Mouse (Mus musculus): ENCODE data around the gene Trim52. TPM values are rescaled to one million over a fixed set of nuclear protein-coding genes. Genes with fewer than 3 reads are reported as not detected.
"Not testable (repeated sequence)": the region's sequence is repeated elsewhere in the genome, so short reads cannot be mapped to it uniquely, and the experiment has no call there.

Trim52 gene
- polyA plus RNA-seq, 1 experiment from 2014 or later: not detected

DNA sequence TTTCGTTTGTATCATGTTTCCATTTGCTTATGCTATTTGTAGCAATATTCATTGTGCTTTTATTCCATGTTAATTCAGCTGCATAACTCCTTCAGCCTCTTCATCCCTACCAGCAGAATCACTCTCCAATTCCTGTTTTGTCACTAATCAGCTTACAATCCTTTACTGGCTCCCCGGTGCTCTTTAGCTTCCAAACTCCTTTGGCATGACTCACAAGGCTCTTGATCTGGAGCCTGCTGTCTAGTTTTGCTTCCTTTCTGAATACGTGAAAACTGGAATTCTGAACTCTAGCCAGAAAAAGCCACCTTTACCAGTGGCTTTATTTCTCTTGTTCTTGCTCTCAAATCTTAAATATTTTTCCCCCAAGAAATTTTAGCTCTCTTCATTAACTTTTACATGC lies 56.3 kb downstream of the Trim52 start:
- WGBS: 54% methylated on average over 3 of the region's 3 CpGs
- no peak for ATAC-seq

DNA sequence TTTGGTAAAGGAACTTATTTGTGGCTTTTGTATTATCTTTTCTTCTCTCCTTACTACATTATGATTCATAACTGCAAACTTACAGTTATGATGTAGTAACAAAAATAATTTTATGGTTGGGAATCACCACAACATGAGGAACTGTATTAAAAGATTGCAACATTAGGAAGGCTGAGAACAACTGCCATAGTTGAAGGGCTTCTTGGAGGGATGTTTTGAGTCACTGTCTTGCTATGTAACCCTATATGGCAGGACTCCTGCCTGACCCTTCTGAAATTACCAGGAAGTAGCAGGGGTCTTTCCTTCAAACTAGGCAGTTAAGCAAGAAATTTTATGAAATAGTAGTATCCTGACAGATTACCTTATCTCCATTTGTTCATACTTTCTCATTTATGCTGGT lies 57.2 kb downstream of the Trim52 start:
- Histone ChIP-seq H3K4me2 (replicated peaks; ENCODE audit: low read depth) (no peak overlapping the region), H3K27me3 (replicated peaks; ENCODE audit: control insufficient read depth, insufficient read depth, low read length) (no peaks in the 10 kb centered on the region), H3K9ac (ENCODE audit: low read depth, low read length) (no peak overlapping the region), H3K4me1 (replicated peaks; ENCODE audit: control insufficient read depth, insufficient read depth, low read length) (no peaks in the 10 kb centered on the region), H3K4me3 (ENCODE audit: low read depth, low read length) (no peak overlapping the region), H3K27ac (ENCODE audit: low read depth, low read length) (no peak overlapping the region), H3K36me3 (ENCODE audit: control insufficient read depth, insufficient read depth) (no peaks in the 10 kb centered on the region), H3K9me3 (ENCODE audit: control insufficient read depth) (no peaks in the 10 kb centered on the region)
- no peak for ATAC-seq
- TF ChIP-seq CTCF (IDR thresholded peaks at IDR 0.05; ENCODE audit: low read depth): no peak

More for the DNA sequence above, 56.3 kb downstream of the Trim52 start:
- Histone ChIP-seq H3K4me3 (ENCODE audit: low read depth, low read length) (no peak overlapping the region), H3K4me1 (replicated peaks; ENCODE audit: control insufficient read depth, insufficient read depth, low read length) (no peaks in the 10 kb centered on the region), H3K36me3 (ENCODE audit: control insufficient read depth, insufficient read depth) (no peaks in the 10 kb centered on the region), H3K9me3 (ENCODE audit: control insufficient read depth) (no peaks in the 10 kb centered on the region), H3K27me3 (replicated peaks; ENCODE audit: control insufficient read depth, insufficient read depth, low read length) (no peaks in the 10 kb centered on the region), H3K27ac (ENCODE audit: low read depth, low read length) (no peak overlapping the region), H3K9ac (ENCODE audit: low read depth, low read length) (no peak overlapping the region), H3K4me2 (replicated peaks; ENCODE audit: low read depth) (no peak overlapping the region)
- TF ChIP-seq CTCF (IDR thresholded peaks at IDR 0.05; ENCODE audit: low read depth): no peak

DNA sequence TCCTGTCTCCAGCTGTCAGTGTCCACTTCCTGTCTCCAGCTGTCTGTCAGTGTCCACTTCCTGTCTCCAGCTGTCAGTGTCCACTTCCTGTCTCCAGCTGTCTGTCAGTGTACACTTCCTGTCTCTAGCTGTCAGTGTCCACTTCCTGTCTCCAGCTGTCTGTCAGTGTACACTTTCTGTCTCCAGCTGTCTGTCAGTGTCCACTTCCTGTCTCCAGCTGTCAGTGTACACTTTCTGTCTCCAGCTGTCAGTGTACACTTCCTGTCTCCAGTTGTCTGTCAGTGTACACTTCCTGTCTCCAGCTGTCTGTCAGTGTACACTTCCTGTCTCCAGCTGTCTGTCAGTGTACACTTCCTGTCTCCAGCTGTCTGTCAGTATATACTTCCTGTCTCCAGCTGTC lies 57.9 kb downstream of the Trim52 start:
- H3K27me3 ChIP-seq (replicated peaks; ENCODE audit: control insufficient read depth, insufficient read depth, low read length); H3K9ac ChIP-seq (ENCODE audit: low read depth, low read length); H3K4me1 ChIP-seq (replicated peaks; ENCODE audit: control insufficient read depth, insufficient read depth, low read length); H3K4me2 ChIP-seq (replicated peaks; ENCODE audit: low read depth); H3K9me3 ChIP-seq (ENCODE audit: control insufficient read depth); ATAC-seq; H3K4me3 ChIP-seq (ENCODE audit: low read depth, low read length); H3K36me3 ChIP-seq (ENCODE audit: control insufficient read depth, insufficient read depth); H3K27ac ChIP-seq (ENCODE audit: low read depth, low read length): not testable (repeated sequence)

DNA sequence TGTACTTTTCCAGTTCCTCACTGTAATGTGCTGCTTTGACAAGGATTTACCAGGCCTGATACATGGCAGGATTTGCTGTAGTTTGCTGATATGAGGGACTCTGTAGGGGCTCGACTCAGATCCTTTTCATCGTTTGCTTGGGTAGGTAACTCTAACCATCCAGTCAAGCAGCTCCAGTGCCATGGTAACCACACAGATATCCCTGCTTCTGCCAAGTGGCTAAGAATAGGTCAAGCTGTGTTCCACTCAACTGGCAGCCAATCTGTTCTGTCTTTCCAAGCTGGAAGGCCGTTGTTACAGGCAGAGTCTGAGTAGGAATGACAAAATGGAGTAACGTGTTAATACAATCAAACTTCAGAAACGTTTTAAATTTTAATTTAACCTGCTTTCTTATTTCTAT lies 70.9 kb downstream of the Trim52 start:
- Histone ChIP-seq H3K4me2 (replicated peaks; ENCODE audit: low read depth) (no peak overlapping the region), H3K9ac (ENCODE audit: low read depth, low read length) (no peak overlapping the region), H3K36me3 (ENCODE audit: control insufficient read depth, insufficient read depth) (no peaks in the 10 kb centered on the region), H3K9me3 (ENCODE audit: control insufficient read depth) (no peaks in the 10 kb centered on the region), H3K4me3 (ENCODE audit: low read depth, low read length) (no peak overlapping the region), H3K27ac (ENCODE audit: low read depth, low read length) (no peak overlapping the region), H3K27me3 (replicated peaks; ENCODE audit: control insufficient read depth, insufficient read depth, low read length) (no peaks in the 10 kb centered on the region), H3K4me1 (replicated peaks; ENCODE audit: control insufficient read depth, insufficient read depth, low read length) (no peaks in the 10 kb centered on the region)
- no peak for TF ChIP-seq CTCF (IDR thresholded peaks at IDR 0.05; ENCODE audit: low read depth)
- WGBS: 77% methylated on average over 5 of the region's 5 CpGs
- ATAC-seq: no peak

DNA sequence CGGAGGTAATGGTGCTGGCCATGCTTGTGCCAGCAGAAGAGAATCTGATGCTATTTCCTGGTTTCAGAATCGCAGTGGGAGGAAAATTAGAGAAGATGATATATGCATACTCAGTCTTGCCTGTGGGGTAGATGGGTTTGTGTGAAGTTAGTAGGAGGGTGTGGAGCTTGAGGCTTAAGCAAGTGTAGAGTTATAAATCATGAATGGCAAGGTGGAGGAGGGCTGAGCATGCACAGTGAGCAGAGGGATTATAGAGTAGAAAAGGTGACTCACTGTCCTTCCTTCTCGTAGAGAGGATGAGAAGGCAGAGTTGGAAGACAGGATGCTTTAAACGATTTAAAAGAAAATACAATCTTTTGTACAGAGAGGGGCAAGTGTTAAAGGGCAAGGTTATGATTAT lies 72.2 kb downstream of the Trim52 start:
- Histone ChIP-seq H3K4me3 (ENCODE audit: low read depth, low read length) (no peak overlapping the region), H3K27me3 (replicated peaks; ENCODE audit: control insufficient read depth, insufficient read depth, low read length) (no peaks in the 10 kb centered on the region)
- no peak for ATAC-seq

DNA sequence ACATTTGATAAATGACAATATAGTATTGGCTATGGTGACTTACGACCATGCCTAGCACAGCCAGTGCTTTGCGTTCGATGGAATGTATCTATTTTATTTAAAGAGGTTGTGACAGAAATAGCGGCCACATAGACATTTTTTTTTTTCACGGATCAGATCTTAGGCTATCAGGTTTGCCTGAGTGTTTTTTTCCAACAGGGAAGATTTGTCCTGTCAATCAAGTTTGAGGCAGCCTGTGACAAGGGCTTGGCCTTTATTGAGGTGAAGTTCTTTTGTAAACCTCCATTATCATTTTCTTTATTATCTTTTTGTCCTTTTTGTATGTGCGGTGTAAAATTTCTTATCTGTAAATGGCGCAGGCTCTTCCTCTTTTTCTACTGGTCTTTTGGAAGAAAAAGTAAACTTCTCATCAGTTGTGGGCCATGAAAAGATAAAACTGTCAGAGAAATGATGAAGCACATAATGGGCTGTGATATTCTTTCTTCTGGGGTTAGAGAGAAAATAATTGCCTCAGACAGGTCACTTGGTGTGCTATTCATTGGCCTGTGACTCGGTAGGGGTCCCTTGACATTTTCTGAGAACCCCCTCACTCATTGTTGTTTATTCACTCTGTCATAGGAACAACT lies 73.2 kb downstream of the Trim52 start:
- 51% methylated on average over 8 of the region's 8 CpGs for WGBS

More for the DNA sequence above, 72.2 kb downstream of the Trim52 start:
- Histone ChIP-seq H3K9ac (ENCODE audit: low read depth, low read length) (no peak overlapping the region), H3K9me3 (ENCODE audit: control insufficient read depth) (no peaks in the 10 kb centered on the region), H3K27ac (ENCODE audit: low read depth, low read length) (no peak overlapping the region), H3K4me1 (replicated peaks; ENCODE audit: control insufficient read depth, insufficient read depth, low read length) (no peaks in the 10 kb centered on the region), H3K36me3 (ENCODE audit: control insufficient read depth, insufficient read depth) (no peaks in the 10 kb centered on the region), H3K4me2 (replicated peaks; ENCODE audit: low read depth) (no peak overlapping the region)
- TF ChIP-seq CTCF (IDR thresholded peaks at IDR 0.05; ENCODE audit: low read depth): no peak
- 68% methylated on average over 4 of the region's 4 CpGs for WGBS

DNA sequence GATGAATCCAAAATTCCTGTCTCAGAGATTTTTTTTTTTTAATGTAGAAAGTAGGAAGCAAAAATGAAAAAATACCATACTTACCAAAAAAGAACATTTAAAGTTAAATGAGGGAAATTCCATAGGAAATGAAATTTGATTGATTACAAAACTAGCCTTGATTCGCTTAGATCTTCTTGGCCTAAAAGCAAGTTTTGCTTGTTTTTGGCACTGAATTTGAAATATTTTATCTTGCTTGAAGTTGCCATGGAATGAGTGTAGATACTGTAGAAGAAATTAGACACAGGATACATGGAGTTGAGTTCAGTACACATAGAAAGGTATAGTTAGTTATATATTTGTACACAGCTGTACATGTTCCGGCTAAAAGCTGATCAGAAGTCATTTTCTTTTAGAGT lies 73.7 kb downstream of the Trim52 start:
- Histone ChIP-seq H3K9me3 (ENCODE audit: control insufficient read depth) (no peaks in the 10 kb centered on the region), H3K4me2 (replicated peaks; ENCODE audit: low read depth) (no peak overlapping the region), H3K4me3 (ENCODE audit: low read depth, low read length) (no peak overlapping the region), H3K4me1 (replicated peaks; ENCODE audit: control insufficient read depth, insufficient read depth, low read length) (no peaks in the 10 kb centered on the region), H3K27ac (ENCODE audit: low read depth, low read length) (no peak overlapping the region), H3K27me3 (replicated peaks; ENCODE audit: control insufficient read depth, insufficient read depth, low read length) (no peaks in the 10 kb centered on the region), H3K9ac (ENCODE audit: low read depth, low read length) (no peak overlapping the region), H3K36me3 (ENCODE audit: control insufficient read depth, insufficient read depth) (no peaks in the 10 kb centered on the region)
- WGBS: 86% methylated on average over 2 of the region's 2 CpGs
- TF ChIP-seq CTCF (IDR thresholded peaks at IDR 0.05; ENCODE audit: low read depth): no peak
- no peak for ATAC-seq

More for the DNA sequence above, 73.2 kb downstream of the Trim52 start:
- no peak for ATAC-seq
- no peak overlapping the region for H3K4me2 ChIP-seq (replicated peaks; ENCODE audit: low read depth)
- no peak overlapping the region for H3K9ac ChIP-seq (ENCODE audit: low read depth, low read length)
- no peaks in the 10 kb centered on the region for H3K4me1 ChIP-seq (replicated peaks; ENCODE audit: control insufficient read depth, insufficient read depth, low read length)
- H3K27me3 ChIP-seq (replicated peaks; ENCODE audit: control insufficient read depth, insufficient read depth, low read length): no peaks in the 10 kb centered on the region
- no peak overlapping the region for H3K4me3 ChIP-seq (ENCODE audit: low read depth, low read length)
- no peaks in the 10 kb centered on the region for H3K36me3 ChIP-seq (ENCODE audit: control insufficient read depth, insufficient read depth)
- no peak overlapping the region for H3K27ac ChIP-seq (ENCODE audit: low read depth, low read length)
- H3K9me3 ChIP-seq (ENCODE audit: control insufficient read depth): no peaks in the 10 kb centered on the region
- TF ChIP-seq CTCF (IDR thresholded peaks at IDR 0.05; ENCODE audit: low read depth): no peak
